Mouse (Mus musculus): ENCODE measurements around the gene Gbx1.

- TF ChIP-seq FLI1 (IDR thresholded peaks at IDR 0.05; ENCODE audit: low read length) (no peak), GATA1 (IDR thresholded peaks at IDR 0.05; ENCODE audit: borderline replicate concordance, low read length) (no peak)
Measured at GRCm38 (mm10) chr5:24481647-24482046, 45.4 kb downstream of the Gbx1 start.

Measured in megakaryocyte, embryonic 14.5 days (primary cell).